Mouse (Mus musculus) fat pad, adult 2 months (tissue): ENCODE measurements around the gene Bmyc.
"Not testable (repeated sequence)": the region's sequence is repeated elsewhere in the genome, so short reads cannot be mapped to it uniquely, and the experiment has no call there.

Source experiments
- DNase-seq: peaks from one replicate; pipeline ENCODE4 v3.0.0-alpha.2; 2011; ENCODE audit warnings: low read depth, low spot score; ENCODE audit errors: extremely low read depth

Gene Bmyc

DNA sequence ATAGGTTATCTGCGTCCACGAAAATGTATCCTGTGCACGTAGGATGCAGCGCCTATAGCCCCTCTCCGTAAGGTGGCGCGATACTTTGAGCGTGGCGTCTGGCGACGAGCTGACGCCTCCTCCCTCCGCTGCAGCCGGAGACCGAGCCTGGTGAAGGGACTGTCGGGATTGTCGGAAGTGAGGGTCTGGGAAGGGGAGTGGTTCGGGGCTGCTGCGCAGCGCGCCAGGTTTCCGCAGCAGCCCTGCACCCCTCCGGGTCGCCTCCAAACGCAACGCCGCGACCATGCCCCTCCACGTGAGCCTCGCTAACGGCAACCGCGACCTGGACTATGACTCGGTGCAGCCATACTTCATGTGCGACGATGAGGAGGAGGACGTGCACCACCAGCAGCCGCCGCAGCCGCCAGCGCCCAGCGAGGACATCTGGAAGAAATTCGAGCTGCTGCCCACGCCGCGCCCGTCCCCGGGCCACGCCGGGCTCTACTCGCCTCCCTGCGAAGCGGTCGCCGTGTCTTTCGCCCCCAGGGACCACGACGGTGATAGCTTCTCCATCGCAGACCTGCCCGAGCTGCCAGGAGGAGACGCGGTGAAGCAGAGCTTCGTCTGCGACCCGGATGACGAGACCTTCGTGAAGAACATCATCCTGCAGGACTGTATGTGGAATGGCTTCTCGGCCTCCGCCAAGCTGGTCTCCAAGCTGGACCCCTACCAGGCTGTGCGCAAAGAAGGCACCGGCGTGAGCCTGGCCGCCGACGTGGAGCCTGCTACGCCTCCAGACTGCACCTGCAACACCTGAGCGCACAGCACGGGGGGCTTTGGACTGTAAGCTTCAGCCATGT, at the start of gene Bmyc:
Bmyc (plus strand) TSS at position 97 of the 839 bp plus-strand sequence.
- no peak for DNase-seq

GRCm38 (mm10) chr2:25657246-25657645, 49.3 kb upstream of the Bmyc start:
- no peak for DNase-seq

DNA sequence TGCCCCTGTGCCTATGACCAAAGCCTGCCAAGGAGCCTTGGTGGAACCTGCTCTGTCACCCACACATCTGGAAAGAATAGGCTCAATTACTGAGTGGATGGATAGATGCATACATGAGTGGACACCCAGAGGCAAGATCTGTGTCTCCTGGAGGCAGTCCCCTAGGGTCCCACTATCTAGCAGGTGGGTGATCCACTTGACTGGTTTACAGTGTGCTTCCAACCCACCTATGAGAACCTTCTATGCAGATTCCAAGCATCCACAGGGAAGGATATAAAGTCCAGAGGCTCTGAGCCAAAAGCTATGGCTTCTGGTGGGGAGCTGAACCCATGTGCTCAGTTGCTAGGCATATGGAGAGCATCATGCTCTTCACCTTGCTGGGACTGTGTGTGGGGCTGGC, 48.9 kb upstream of the Bmyc start, which contains the start of gene Lcn5:
Lcn5 (plus strand) TSS at position 301 of the 400 bp plus-strand sequence.
- DNase-seq, result no peak

GRCm38 (mm10) chr2:25660279-25660678, 46.3 kb upstream of the Bmyc start:
- no peak for DNase-seq

GRCm38 (mm10) chr2:25661245-25661970, 45.1 kb upstream of the Bmyc start:
- no peak for DNase-seq

- DNase-seq, result no peak
These were observed 43.0 kb upstream of the Bmyc start for GRCm38 (mm10) chr2:25663511-25663910.

GRCm38 (mm10) chr2:25664125-25664524, 42.4 kb upstream of the Bmyc start:
- DNase-seq, result no peak

DNA sequence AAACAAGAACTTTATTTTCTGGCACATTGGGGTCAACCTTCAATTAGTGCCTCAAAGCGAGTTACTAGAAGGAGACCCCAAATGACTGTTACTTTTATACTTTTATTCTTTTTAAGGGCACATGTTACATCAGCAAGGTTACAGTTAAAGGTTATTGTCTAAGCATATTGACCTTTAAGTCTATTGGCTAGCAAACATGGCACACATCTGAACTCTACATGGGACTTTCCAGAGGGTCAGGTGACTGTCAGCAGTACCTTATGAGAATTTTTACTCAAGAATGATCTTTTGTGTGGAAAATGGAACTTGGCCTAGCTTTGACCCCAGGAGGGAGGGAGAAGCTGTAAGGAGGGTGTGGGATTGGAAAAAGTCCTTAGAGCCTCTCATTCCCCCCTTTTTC, 40.0 kb upstream of the Bmyc start:
- DNase-seq, result no peak

DNA sequence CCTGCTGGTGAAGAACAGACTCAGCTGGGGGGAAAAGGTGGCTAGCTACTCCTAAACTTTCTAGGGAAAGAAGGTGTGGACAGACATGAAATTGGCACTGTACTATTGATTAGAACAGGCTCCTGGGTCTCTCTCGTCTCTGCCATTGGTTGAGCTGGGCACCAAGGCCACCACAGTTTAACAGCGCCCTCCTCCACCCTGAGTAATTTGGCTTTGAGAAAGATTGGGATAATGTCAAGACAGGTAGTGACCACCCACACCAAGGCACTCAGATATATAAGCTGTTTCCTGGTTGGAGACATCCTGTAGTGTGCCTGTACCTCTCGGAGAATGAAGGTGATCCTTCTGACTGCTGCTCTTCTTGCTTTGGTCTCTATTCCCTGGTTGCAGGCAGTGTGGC, 30.1 kb upstream of the Bmyc start, which contains the start of gene Lcn6:
Lcn6 (plus strand) TSS at position 301 of the 400 bp plus-strand sequence.
- DNase-seq, result no peak

DNA sequence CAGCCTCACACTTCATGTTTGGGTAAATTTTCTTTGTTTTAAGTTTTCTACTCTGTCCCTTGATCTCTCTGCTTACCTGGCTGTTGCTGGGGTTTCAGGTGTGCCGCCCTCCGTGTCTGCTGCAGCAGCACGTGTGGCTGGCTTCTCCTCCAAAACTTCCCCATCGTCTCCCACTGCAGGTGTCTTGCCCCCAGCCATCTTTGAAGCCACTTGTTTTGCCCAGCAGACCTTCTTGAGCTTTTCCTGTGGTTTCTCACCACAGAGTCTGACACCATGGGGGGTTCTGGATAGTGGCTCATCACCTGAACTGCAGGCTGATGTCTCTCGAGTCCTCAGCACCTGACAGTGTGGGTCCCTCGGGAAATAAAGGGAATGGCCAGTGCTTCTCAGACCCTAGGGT, 27.0 kb upstream of the Bmyc start:
- DNase-seq, result no peak

DNA sequence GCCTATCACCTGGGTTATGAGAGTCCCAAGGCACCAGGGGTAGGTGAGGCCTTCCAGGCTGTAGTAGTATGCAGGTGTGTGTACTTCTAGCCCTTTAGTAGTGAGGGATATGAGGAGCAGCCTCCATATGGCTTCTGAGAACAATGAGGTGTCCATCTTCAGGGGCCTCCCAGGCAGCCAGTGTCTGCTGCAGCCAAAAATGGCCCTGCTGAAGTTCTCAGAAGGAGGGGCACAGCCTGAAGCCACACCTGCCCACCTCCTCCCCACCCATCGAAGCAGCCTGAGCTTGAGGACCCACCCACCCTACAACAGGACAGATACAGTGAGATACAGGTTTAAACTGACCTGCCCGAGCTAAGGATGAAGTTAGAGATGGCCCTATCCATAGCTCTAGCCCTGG, 24.1 kb upstream of the Bmyc start, which contains the start of gene Lcn10:
Lcn10 (plus strand) TSS at position 301 of the 400 bp plus-strand sequence.
- DNase-seq, result no peak

DNA sequence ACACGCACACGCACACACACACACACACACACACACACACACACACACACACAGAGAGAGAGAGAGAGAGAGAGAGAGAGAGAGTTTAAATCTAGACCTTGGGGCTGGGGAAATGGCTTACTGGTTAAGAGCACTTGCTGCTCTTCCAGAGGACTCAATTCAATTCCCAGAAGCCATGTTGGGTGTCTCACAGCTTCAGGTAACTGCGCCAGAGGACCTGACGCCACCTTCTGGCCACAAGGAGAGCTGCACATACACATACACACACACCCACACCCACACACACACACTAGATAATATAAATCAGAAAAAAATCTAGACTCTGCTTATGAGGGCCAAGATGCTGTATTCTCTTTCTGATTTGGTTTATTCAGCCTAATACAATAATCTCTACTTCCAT, 19.6 kb upstream of the Bmyc start:
- no peak for DNase-seq

DNA sequence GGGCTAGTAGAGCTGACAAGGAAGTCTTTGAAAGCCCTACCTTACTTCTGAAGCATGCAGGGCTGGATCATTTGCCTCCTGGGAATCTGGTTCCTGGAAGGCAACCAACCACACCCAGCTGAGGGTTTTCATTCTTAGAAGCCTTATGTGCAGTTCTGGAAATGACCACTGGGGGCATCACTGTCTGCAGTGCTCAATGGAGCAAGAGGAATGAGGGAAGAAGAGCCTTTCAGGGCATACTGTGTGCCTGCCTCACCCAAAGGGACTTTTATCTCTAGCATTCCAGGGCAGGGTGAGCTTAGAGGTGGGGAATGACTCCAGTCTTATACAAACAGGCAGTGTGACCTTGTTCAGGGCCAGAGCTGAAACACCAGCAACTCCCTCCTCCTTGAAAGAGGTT, 11.9 kb upstream of the Bmyc start:
- DNase-seq, result no peak

DNA sequence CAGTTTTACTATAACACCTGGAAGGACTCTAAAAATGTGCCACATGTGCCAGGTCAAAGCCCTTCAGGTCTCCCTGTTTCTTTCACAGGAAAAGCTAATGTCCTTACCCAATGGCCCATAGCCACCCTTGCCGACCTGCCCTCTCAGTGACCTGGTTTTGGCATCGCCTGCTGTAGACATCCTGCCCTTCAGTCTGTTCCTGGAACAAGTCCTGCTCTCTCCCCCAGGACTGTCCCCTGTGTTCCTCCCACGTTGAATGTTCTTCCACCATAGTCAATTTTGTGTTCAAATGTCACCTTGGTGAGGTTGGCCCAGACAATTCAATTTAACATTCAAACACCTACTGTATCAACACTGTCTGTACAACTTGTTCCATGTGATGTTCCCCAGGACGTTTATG, 9.6 kb upstream of the Bmyc start:
- no peak for DNase-seq

- no peak for DNase-seq
These were observed 7.8 kb upstream of the Bmyc start for GRCm38 (mm10) chr2:25698696-25699095.

- not testable (repeated sequence) for DNase-seq
These were observed 6.8 kb upstream of the Bmyc start, which contains the start of gene Obp2a for GRCm38 (mm10) chr2:25699743-25700142. Gene Obp2a (plus strand): TSS chr2:25700043.

DNA sequence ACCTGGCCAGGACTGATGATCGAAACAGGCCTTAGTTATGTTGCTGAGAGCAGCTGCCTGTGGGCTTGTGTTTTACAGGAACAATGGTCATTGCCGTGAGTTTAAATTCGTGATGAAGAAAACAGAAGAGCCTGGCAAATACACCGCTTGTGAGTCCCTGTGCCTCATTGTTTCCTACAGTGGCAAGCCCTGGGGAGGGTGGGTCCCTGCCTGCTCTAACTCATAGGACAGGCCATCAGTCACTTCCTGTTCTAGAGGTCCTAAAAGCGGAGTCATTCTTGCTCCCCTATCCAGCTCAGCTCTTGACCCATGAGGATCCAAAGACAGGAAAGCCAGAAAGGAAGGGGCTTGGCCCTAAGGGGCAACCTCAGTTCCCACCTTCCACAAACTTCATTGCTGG, 5.5 kb upstream of the Bmyc start:
- no peak for DNase-seq

DNA sequence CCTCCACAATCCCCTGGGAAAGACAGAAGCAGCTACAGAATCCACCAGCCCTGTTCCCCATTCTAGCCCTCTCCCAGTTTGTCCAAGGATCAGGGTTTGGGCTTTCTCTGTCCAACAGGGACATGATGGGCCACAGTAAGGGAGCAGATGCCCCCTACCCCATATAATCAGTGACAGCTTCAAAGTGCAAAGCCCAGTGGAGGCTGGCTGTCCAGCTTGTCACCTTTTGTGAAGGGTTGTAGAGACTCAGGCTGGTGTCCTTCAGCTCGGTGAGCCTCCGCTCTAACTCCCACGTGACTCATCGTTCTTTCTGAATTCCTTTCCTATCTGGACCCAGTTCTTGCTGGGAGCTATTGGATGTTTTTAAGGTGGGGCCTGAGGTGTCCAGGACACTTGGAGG, 2.8 kb upstream of the Bmyc start:
- no peak for DNase-seq

- no peak for DNase-seq
These were observed 1.6 kb downstream of the Bmyc start for GRCm38 (mm10) chr2:25708121-25708520.

GRCm38 (mm10) chr2:25709056-25709455, 2.5 kb downstream of the Bmyc start:
- DNase-seq, result not testable (repeated sequence)

DNA sequence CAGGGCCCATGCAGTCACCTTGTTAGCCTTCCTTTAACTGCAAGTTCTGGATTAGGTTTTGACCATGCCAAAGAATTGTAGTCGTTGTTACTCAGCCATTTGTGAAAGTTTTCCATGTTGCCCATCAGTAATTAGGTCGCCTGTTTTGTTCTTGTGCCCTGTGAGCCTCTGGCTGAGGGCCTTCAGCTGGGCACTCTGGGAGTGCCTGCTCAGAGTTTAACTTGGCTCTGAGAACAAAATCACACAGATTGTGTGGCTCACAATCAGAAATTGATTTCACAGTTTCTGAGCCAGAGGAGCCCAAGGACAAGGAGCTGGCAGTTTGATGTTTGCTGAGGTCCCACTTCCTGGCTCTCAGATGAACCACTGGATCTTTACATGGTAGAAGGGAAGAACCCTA, 3.3 kb downstream of the Bmyc start:
- DNase-seq, result not testable (repeated sequence)

DNA sequence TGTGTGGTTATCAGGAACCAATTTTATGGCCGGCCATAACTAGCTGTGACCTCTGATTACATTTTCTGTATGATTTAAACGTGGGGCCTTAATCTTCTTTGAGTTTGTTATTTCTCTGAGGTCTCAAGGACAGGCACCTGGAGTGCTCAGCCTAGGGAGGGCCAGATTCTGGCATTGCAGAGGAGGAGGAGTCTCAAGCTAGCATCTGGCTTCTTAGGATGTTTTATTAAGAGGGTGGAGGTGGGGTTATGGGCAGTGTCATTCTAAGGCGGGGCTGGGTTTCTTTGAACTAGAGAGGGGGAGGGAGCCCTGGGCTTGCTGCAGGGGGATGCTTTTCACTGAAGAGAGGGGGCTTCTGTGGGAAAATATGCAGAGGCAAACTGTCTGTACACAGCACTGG, 5.1 kb downstream of the Bmyc start:
- DNase-seq, result not testable (repeated sequence)
